Mouse (Mus musculus): ENCODE results near the gene Ereg. TPM values are rescaled to one million over a fixed set of nuclear protein-coding genes. Genes with fewer than 3 reads are reported as not detected.

The Ereg gene
- polyA plus RNA-seq (2011; ENCODE audit: insufficient read depth, insufficient read length, low replicate concordance, missing spikeins): not detected in 2 replicates

DNA sequence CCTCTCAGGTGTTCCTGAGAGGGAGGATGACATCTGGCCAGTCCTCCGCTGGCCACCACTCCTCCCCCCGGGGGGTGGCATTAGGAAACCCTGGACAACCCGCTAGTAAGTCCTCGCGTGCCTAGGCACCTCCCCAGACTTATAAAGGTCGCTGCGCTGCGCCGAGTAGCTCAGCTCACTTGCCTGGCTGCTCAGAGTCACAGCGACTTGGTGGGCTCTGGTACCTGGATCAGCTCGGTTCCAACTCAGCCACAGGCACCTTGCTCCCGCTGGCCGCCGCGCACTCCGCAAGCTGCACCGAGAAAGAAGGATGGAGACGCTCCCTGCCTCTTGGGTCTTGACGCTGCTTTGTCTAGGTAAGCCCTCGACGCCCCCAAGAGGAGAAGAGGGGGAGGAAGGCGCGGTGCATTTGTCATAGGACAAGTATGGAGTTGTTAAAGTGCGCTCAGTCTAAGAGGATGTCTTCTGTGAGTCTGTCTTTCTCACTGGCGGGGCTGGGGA is at the start of gene Ereg:
Gene Ereg (plus strand): TSS at position 173 of the 501 bp plus-strand sequence.
- no peak within 1 kb of the TSS for H3K27ac ChIP-seq (ENCODE audit: control insufficient read depth, insufficient read depth, low read depth, low read length, poor library complexity)
- TF ChIP-seq CTCF (IDR thresholded peaks at IDR 0.05; ENCODE audit: control insufficient read depth, insufficient read depth, low read length): no peak
- TF ChIP-seq POLR2A (IDR thresholded peaks at IDR 0.05; ENCODE audit: borderline replicate concordance, control insufficient read depth, low read depth, low read length): no peak
- H3K4me3 ChIP-seq (replicated peaks; ENCODE audit: control insufficient read depth, low read depth, low read length): no peak within 1 kb of the TSS
- WGBS: 7% methylated on average over 25 of the region's 25 CpGs
- no peaks in the 10 kb centered on the region for H3K4me1 ChIP-seq (ENCODE audit: control insufficient read depth, insufficient read depth, low read length)

DNA sequence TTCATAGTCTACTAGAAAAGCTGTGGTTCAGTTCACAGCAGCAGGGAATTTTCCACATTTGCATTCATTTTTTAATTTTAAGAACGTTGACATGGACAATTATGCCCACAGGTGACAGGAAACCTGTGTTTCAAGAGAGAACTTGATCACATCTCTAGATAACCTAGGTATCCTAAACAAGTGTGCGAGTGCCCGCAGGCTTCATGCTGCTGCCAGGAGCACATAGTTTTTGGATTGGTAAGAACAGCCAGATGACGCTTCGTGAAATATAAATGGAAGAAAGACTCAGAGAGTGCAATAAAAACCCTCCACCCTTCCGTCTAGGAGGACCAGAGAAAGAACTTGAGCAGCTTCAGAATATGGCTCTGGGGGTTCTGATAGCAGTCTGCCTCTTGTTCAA is 47.3 kb upstream of the Ereg start, which contains the start of gene Epgn:
Gene Epgn (plus strand): TSS at position 301 of the 400 bp plus-strand sequence.
- Histone ChIP-seq H3K4me1 (ENCODE audit: control insufficient read depth, insufficient read depth, low read length) (no peaks in the 10 kb centered on the region; the same call in 1 of the 2 replicates), H3K27ac (ENCODE audit: control insufficient read depth, insufficient read depth, low read depth, low read length, poor library complexity) (no peak within 1 kb of the TSS), H3K4me3 (replicated peaks; ENCODE audit: control insufficient read depth, low read depth, low read length) (no peak within 1 kb of the TSS)
- 76% methylated on average over 6 of the region's 6 CpGs for WGBS
- TF ChIP-seq POLR2A (IDR thresholded peaks at IDR 0.05; ENCODE audit: borderline replicate concordance, control insufficient read depth, low read depth, low read length) (no peak), CTCF (IDR thresholded peaks at IDR 0.05; ENCODE audit: control insufficient read depth, insufficient read depth, low read length) (no peak)

DNA sequence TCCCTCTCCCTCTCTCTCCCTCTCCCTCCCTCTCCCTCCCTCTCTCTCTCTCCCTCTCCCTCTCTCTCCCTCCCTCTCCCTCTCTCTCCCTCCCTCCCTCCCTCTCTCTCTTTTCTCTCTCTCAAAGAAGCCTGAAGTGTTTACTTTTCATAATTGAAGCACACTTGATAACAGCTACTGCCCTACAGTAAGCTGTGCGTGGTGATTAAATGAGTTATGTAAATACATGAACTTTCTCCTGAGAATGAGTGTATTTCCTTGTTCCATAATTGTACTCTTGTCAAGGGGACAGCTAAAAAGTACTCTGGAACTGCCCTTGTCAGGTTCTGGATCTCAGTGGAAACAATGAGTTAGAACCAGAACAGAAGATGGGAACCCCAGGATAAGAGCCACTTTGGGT is 46.6 kb upstream of the Ereg start:
- no peaks in the 10 kb centered on the region; the same call in 1 of the 2 replicates for H3K4me1 ChIP-seq (ENCODE audit: control insufficient read depth, insufficient read depth, low read length)
- TF ChIP-seq POLR2A (IDR thresholded peaks at IDR 0.05; ENCODE audit: borderline replicate concordance, control insufficient read depth, low read depth, low read length) (no peak), CTCF (IDR thresholded peaks at IDR 0.05; ENCODE audit: control insufficient read depth, insufficient read depth, low read length) (no peak)
- WGBS: 77% methylated on average over 1 of the region's 1 CpGs
- H3K4me3 ChIP-seq (replicated peaks; ENCODE audit: control insufficient read depth, low read depth, low read length): no peak overlapping the region
- no peak overlapping the region for H3K27ac ChIP-seq (ENCODE audit: control insufficient read depth, insufficient read depth, low read depth, low read length, poor library complexity)

GRCm38 (mm10) chr5:91030629-91031028 is 43.8 kb upstream of the Ereg start:
- 79% methylated on average over 2 of the region's 2 CpGs for WGBS

GRCm38 (mm10) chr5:91035341-91035740 is 39.1 kb upstream of the Ereg start:
- Histone ChIP-seq H3K4me1 (ENCODE audit: control insufficient read depth, insufficient read depth, low read length) (no peaks in the 10 kb centered on the region; the same call in 1 of the 2 replicates), H3K27ac (ENCODE audit: control insufficient read depth, insufficient read depth, low read depth, low read length, poor library complexity) (no peak overlapping the region), H3K4me3 (replicated peaks; ENCODE audit: control insufficient read depth, low read depth, low read length) (no peak overlapping the region)
- 25% methylated on average over 2 of the region's 2 CpGs for WGBS
- no peak for TF ChIP-seq POLR2A (IDR thresholded peaks at IDR 0.05; ENCODE audit: borderline replicate concordance, control insufficient read depth, low read depth, low read length)
- no peak for TF ChIP-seq CTCF (IDR thresholded peaks at IDR 0.05; ENCODE audit: control insufficient read depth, insufficient read depth, low read length)

More at GRCm38 (mm10) chr5:91030629-91031028, 43.8 kb upstream of the Ereg start:
- Histone ChIP-seq H3K27ac (ENCODE audit: control insufficient read depth, insufficient read depth, low read depth, low read length, poor library complexity) (no peak overlapping the region), H3K4me1 (ENCODE audit: control insufficient read depth, insufficient read depth, low read length) (no peaks in the 10 kb centered on the region; the same call in 1 of the 2 replicates), H3K4me3 (replicated peaks; ENCODE audit: control insufficient read depth, low read depth, low read length) (no peak overlapping the region)
- no peak for TF ChIP-seq CTCF (IDR thresholded peaks at IDR 0.05; ENCODE audit: control insufficient read depth, insufficient read depth, low read length)
- no peak for TF ChIP-seq POLR2A (IDR thresholded peaks at IDR 0.05; ENCODE audit: borderline replicate concordance, control insufficient read depth, low read depth, low read length)

DNA sequence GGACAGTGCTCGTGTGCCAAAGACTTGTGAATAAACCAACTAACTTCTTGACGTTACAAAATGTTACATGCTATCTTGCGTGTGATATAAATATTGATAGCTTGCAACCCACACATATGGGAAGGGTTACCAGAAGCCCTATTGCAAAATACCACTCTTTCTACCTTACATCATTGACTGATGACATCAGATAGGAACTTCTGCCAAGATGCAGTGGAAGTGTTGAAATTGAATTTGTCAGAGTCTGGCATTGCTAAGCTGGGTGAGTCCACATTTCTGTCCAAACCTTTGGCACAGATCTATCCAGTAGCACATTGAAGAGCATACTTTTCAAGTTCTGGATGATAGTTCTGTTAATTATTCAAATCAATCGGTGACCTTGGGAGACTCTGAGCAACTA is 37.8 kb upstream of the Ereg start:
- 60% methylated on average over 4 of the region's 4 CpGs for WGBS
- Histone ChIP-seq H3K4me3 (replicated peaks; ENCODE audit: control insufficient read depth, low read depth, low read length) (no peak overlapping the region), H3K4me1 (ENCODE audit: control insufficient read depth, insufficient read depth, low read length) (no peaks in the 10 kb centered on the region; the same call in 1 of the 2 replicates), H3K27ac (ENCODE audit: control insufficient read depth, insufficient read depth, low read depth, low read length, poor library complexity) (no peak overlapping the region)
- TF ChIP-seq POLR2A (IDR thresholded peaks at IDR 0.05; ENCODE audit: borderline replicate concordance, control insufficient read depth, low read depth, low read length): no peak
- TF ChIP-seq CTCF (IDR thresholded peaks at IDR 0.05; ENCODE audit: control insufficient read depth, insufficient read depth, low read length): no peak

GRCm38 (mm10) chr5:91037756-91038155 is 36.7 kb upstream of the Ereg start:
- no peak overlapping the region for H3K4me3 ChIP-seq (replicated peaks; ENCODE audit: control insufficient read depth, low read depth, low read length)
- H3K27ac ChIP-seq (ENCODE audit: control insufficient read depth, insufficient read depth, low read depth, low read length, poor library complexity): no peak overlapping the region
- 68% methylated on average over 2 of the region's 2 CpGs for WGBS
- H3K4me1 ChIP-seq (ENCODE audit: control insufficient read depth, insufficient read depth, low read length): no peaks in the 10 kb centered on the region; the same call in 1 of the 2 replicates
- no peak for TF ChIP-seq CTCF (IDR thresholded peaks at IDR 0.05; ENCODE audit: control insufficient read depth, insufficient read depth, low read length)
- TF ChIP-seq POLR2A (IDR thresholded peaks at IDR 0.05; ENCODE audit: borderline replicate concordance, control insufficient read depth, low read depth, low read length): no peak

DNA sequence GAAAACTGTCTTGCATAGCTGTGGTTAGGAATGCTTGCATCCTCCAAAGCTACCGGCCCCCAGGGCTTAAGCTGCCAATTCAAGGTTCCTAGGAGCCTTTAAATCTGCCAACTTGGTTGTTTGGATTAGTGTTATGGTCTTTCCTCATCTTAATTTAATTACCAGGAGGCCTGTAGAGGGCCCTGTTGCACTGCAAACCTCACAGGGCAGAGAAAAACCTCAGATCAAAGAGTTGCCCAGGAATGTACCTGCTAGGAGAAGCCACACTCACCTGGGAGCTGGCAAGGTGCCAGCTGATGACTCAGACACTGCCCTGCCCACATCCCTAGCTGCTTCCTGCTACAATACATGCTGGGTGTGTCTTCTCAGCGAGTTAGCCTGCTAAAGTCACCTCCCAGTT is 35.9 kb upstream of the Ereg start:
- 5% methylated on average over 2 of the region's 2 CpGs for WGBS

More for the DNA sequence above, 35.9 kb upstream of the Ereg start:
- Histone ChIP-seq H3K4me3 (replicated peaks; ENCODE audit: control insufficient read depth, low read depth, low read length) (no peak overlapping the region), H3K4me1 (ENCODE audit: control insufficient read depth, insufficient read depth, low read length) (no peaks in the 10 kb centered on the region; the same call in 1 of the 2 replicates), H3K27ac (ENCODE audit: control insufficient read depth, insufficient read depth, low read depth, low read length, poor library complexity) (no peak overlapping the region)
- TF ChIP-seq CTCF (IDR thresholded peaks at IDR 0.05; ENCODE audit: control insufficient read depth, insufficient read depth, low read length) (no peak), POLR2A (IDR thresholded peaks at IDR 0.05; ENCODE audit: borderline replicate concordance, control insufficient read depth, low read depth, low read length) (no peak)

All from bone marrow, adult 2 months (tissue).